Mouse (Mus musculus): Measurements from ENCODE around the gene Gm21103. TPM values are rescaled to one million over a fixed set of nuclear protein-coding genes. Genes with fewer than 3 reads are reported as not detected.

Gene Gm21103
- polyA plus RNA-seq (2017; shearing (Covaris generic)): not detected

GRCm38 (mm10) chr14:6304743-6305142 lies at the start of gene Gm21103:
TSS of gene Gm21103 (minus strand) at chr14:6304843.

GRCm38 (mm10) chr14:6343578-6343977 lies 38.9 kb upstream of the Gm21103 start, which contains the start of gene Gm3618:
TSS of gene Gm3618 (minus strand) at chr14:6343678.

GRCm38 (mm10) chr14:6286931-6287715 lies 17.5 kb downstream of the Gm21103 start, which contains the start of gene Gm3411:
TSS of gene Gm3411 (minus strand) at chr14:6287250.

Other genes with a start within 250 kb of the Gm21103 start
- gene Gm6337, start 246.6 kb downstream of the Gm21103 start, polyA plus RNA-seq (2017; shearing (Covaris generic)): not detected
- gene Gm8206, start 210.9 kb downstream of the Gm21103 start, polyA plus RNA-seq (2017; shearing (Covaris generic)): 4.4 TPM
- gene Gm3468, start 196.2 kb downstream of the Gm21103 start, polyA plus RNA-seq (2017; shearing (Covaris generic)): 8.6 TPM
- gene Gm3476, start 179.0 kb downstream of the Gm21103 start, polyA plus RNA-seq (2017; shearing (Covaris generic)): not detected
- not detected for gene Gm21560, start 85.6 kb downstream of the Gm21103 start, polyA plus RNA-seq (2017; shearing (Covaris generic))
- 4.7 TPM for gene Gm3411, start 17.6 kb downstream of the Gm21103 start, polyA plus RNA-seq (2017; shearing (Covaris generic))
- gene Gm3618, start 38.8 kb upstream of the Gm21103 start, polyA plus RNA-seq (2017; shearing (Covaris generic)): not detected
- gene Gm16440, start 85.5 kb upstream of the Gm21103 start, polyA plus RNA-seq (2017; shearing (Covaris generic)): not detected
- gene Gm3591, start 107.6 kb upstream of the Gm21103 start, polyA plus RNA-seq (2017; shearing (Covaris generic)): 2.1 TPM
- not detected for gene Gm3594, start 139.8 kb upstream of the Gm21103 start, polyA plus RNA-seq (2017; shearing (Covaris generic))
- not detected for gene Gm8356, start 232.4 kb upstream of the Gm21103 start, polyA plus RNA-seq (2017; shearing (Covaris generic))